Mouse (Mus musculus) heart, postnatal 25 days (tissue): ENCODE measurements at regions not wholly inside any gene's neighbourhood (a gene's known extent, or its start where the extent isn't known, plus 50 kb on each side); places are given as distances from the start of the nearest gene placed in this dataset.
A peak's percentile ranks its signal among the peaks of the same experiment; 100 is the strongest.

Experiments
- DNase-seq: peaks from one replicate; pipeline ENCODE4 v3.0.0; 2022; ENCODE audit warnings: low spot score
- intact Hi-C: fragments of 180-260 bp; cut with DNase I; formaldehyde crosslinking; loops from one replicate; pipeline ENCODE4 v1.15.1; 2025

DNA sequence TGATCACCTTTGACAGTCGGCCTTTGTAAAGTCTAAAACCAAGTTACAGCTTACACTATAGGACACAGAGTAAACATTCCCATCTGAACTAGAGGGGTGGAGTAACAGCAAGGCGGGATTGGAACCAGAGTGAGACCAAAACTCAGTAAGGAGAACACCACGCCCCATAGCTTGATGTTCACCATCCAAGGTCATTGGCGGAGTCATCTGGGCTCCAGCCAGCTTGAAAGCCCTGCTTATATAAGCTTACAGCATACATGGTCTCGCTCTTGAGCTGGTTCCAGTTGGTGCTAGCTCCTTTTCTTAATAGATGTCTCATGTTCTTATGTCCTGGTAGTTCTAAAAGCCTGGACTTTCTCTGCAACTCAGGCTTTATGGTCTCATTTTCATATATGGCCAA lies 236.4 kb upstream of the Gm21798 start:
- no peak for DNase-seq
- intact Hi-C loops: no loop called here

DNA sequence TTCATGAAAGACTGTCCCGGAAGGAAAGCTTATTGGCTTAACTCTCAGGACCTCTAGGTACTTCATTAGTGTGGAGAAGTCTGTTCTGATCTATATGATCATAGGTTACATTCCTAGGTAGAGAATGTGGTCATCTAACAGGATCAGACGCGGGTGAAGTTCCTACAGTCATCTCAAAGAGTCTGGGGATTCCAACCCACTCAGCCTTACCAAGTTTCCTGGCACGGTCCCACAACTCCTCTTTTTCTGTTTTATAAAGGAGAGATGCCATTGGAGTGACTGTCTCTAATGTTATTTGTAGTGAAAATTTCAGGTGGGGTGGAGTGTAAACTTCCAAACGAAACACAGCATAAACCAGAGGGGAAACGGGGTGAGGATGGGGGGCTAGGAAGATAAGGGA lies 233.4 kb upstream of the Gm21798 start:
- DNase-seq: no peak
- intact Hi-C loops: no loop called here

DNA sequence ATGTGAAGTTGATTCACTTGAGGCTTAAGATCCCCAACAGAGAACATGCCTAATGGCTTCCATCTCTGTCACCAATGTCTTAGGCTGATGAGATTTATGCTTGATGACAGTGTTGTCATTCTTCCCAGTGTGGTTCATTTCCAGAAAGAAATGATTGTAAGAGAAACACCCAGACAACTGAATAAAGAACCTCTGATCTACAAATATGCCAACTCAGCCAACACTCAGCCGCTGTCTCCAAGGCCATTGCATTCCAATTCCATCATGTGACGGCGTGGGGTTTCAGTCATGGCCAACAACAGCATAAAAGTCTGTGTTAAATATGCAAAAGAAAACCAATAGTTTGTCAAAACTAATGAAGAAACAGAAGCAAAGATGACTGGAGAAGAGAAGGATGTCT lies 230.7 kb upstream of the Gm21798 start:
- DNase-seq: no peak
- intact Hi-C loops: no loop called here

DNA sequence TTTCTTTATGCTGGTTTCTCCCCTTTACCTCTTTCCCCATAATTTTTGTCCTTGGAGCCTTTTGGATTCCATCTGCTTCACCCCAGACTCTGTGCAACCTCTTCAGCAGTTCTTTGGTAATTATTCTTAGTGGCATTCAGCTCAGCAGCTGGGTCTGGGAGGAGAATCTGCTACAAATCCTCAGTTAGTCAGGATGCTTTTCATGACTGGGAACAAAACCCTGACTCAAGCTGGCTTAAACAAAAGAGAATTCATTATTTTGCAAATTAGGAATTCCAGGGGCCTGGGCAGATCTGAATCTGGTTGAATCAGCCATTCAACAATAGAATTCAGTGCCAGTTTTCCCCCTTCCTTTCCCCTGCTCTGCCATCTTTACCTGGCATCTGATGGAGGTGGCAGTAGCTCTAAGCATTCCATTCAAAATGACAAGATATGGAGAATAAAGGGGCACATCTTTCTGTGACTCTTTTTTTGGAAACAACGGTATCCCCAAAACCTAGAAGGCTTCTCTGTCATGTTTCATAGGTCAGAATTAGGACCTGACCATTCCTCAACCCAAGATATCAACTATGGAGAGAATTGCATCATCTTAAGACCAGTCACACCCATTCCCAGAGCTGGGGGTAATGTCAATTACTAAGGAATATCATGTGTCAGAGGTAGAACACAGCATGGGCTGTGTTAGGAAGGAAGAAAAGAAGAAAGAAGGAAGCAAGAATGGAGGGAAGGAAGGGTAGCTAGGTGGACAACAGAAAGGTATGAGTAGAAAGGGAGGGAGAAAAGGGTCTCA lies 227.2 kb upstream of the Gm21798 start:
- no peak for DNase-seq
- intact Hi-C loops: no loop called here

DNA sequence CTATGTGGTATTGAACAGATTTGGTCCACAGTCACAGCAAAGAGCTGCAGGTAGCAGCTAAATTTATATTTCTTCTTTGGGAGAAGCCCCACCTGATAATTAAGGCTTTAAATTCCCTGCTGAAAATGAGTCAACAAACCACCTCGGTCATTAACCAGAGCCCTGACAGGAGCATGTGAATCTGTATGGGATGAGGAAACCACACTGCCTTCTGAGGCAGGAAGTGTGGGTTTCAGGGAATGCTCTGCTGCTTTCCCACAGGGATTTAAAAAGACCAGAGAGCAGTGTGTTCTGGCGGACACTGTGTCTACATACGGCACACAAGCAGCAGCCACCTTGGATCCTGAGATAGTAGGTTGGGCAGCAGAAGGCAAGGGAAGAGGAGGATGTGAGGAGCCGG lies 204.0 kb upstream of the Gm21798 start:
- DNase-seq: no peak
- intact Hi-C loops: no loop called here

DNA sequence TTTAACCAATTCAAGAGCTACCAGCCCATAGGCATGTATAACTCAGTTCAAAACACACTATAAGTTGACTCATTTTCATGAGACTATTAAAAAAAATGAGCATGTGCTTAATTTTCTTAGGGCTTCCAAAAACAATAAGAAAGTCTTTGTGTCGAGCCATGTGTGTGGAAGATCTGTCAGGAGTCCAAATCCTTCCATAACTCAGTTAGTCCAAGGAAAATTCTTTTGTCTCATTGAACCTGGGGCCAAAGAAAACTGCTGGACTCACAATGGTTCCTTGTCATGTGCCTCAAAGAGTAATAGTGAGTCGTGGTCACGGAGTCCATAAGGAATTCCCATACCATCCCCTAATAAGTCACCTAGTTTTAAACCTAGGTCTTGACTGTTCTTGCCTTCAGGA lies 199.0 kb upstream of the Gm21798 start:
- intact Hi-C loops: no loop called here
- no peak for DNase-seq

DNA sequence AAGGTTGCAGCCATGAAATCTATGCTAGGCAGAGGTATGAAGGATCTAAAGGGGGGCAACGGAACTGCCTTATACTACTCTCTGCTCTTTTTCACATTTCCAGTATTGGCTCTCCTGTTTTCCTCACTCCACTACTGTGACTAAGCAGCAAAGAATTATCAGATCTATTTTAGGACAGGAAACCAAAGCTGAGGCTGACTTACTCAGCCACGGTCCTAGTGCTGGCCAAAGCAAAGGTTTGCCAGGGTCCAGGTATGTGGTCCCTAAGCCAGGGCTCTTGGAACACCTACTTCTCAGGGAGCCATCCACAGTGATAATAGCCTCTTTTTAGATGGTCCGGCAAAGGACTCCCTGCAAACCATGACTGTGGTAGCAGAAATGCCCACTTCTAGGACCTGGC lies 195.6 kb upstream of the Gm21798 start:
- intact Hi-C loops: loop anchor here (5.0 kb wide), 2 partner anchors 70 to 220 kb away; no protein-coding TSS in a partner anchor
- no peak for DNase-seq

DNA sequence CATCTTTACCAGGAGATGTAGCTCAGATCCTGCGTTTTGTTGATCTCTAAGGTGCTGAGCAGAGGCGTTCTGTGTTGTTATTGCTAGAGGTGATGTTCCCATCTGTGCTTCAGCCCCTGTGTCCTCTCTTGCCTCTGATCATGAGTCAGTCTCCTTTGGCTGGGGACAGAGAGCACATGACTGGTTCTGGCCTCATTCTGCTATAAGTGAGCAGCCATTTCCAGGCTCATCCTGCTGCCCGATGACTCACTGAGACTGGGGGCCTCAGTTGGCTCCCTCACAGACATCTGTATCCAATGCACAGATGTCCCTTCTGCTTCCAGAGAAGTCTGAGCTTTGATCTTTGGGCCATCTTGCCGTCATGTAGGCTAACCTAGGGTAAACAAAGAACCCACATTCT lies 194.9 kb upstream of the Gm21798 start:
- intact Hi-C loops: loop anchor here (5.0 kb wide), 2 partner anchors 70 to 220 kb away; no protein-coding TSS in a partner anchor
- peak; percentile 22 for DNase-seq

DNA sequence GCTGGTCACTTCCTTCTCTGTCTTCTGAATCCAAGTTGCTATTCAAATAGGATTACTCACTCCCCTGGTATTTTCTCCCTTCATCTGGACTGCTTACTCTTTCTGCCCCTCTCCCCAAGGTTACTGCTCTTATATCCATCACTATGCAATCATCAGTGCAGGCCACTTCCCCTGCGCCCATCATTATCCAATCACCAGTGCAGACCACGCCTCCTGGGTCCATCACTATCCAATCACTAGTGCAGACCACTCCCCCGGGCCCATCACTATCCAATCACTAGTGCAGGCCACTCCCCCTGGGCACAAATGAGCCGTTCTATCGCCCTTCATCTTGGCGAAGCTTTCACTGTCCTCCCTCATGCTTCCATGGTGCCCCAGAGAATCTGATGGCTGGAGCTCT lies 191.1 kb upstream of the Gm21798 start:
- intact Hi-C loops: loop anchor here (1.0 to 5.0 kb wide), 4 partner anchors 94 to 314 kb away; no protein-coding TSS in a partner anchor
- no peak for DNase-seq

DNA sequence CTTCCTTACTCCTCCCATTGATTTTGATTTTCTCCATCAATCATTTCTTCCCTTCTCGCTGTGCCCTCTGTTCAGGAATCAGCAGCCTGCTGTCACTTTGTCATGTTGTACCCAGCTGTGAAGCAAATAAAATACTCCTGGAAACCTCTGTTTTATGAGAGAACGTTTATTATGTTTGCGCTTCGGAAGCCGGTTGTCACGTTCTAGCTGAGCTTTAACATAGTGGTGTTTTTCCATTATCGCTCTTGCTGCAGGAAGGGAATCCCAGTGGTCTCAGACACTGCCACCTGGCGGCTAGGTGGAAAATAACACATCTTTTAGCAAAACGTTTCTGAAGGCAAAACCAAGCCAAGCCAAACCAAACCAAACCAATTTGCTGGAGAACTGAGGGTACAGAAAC lies 190.2 kb upstream of the Gm21798 start:
- peak; percentile 14 for DNase-seq
- intact Hi-C loops: loop anchor here (1.0 to 5.0 kb wide), 4 partner anchors 95 to 453 kb away; no protein-coding TSS in a partner anchor
